Mouse (Mus musculus) liver, embryonic 14.5 days (tissue): ENCODE measurements around the gene Ccno.

Source experiments
- CTCF ChIP-seq: IDR thresholded peaks from 2 replicates; pipeline ENCODE4 v1.5.1; 2016; ENCODE audit warnings: antibody characterized with exemption, low read depth, control low read depth
- EP300 ChIP-seq: IDR thresholded peaks from 2 replicates; pipeline ENCODE4 v1.6.1; 2016; ENCODE audit warnings: antibody characterized with exemption, low read depth

GRCm38 (mm10) chr13:112941879-112942330, 45.7 kb upstream of the Ccno start:
- TF ChIP-seq CTCF (no peak), EP300 (no peak)
